Mouse (Mus musculus) kidney, adult 2 months (tissue): ENCODE measurements at regions not wholly inside any gene's neighbourhood (a gene's known extent, or its start where the extent isn't known, plus 50 kb on each side); places are given as distances from the start of the nearest gene placed in this dataset.

ENCODE experiments used
- CTCF ChIP-seq: fragments of 200-500 bp; conservative IDR thresholded peaks from 2 replicates; pipeline ENCODE4 v1.5.1; 2011; ENCODE audit warnings: low read depth, mild to moderate bottlenecking, control low read depth, low read length, moderate library complexity, mixed read lengths; ENCODE audit not compliant: insufficient read depth, insufficient read length
- POLR2A ChIP-seq: fragments of 200-500 bp; IDR thresholded peaks from one replicate; pipeline ENCODE4 v1.6.1; 2011; ENCODE audit warnings: low read depth, low read length, control low read depth

- TF ChIP-seq POLR2A (no peak), CTCF (no peak)
Measured at GRCm38 (mm10) chr15:93662601-93663000, 66.9 kb upstream of the Prickle1 start.
